Mouse (Mus musculus) heart, adult 2 months (tissue): Measurements from ENCODE around the gene Alyref.

Experiments used
- CTCF ChIP-seq: fragments of 200-600 bp; IDR thresholded peaks from 2 replicates; pipeline ENCODE4 v1.8.1; 2022; ENCODE audit warnings: antibody characterized with exemption, mild to moderate bottlenecking, moderate library complexity
- EP300 ChIP-seq: fragments of 200-500 bp; IDR thresholded peaks from 2 replicates; pipeline ENCODE4 v1.6.1; 2011; ENCODE audit warnings: low read depth, low read length, control low read depth; ENCODE audit not compliant: insufficient read depth

DNA sequence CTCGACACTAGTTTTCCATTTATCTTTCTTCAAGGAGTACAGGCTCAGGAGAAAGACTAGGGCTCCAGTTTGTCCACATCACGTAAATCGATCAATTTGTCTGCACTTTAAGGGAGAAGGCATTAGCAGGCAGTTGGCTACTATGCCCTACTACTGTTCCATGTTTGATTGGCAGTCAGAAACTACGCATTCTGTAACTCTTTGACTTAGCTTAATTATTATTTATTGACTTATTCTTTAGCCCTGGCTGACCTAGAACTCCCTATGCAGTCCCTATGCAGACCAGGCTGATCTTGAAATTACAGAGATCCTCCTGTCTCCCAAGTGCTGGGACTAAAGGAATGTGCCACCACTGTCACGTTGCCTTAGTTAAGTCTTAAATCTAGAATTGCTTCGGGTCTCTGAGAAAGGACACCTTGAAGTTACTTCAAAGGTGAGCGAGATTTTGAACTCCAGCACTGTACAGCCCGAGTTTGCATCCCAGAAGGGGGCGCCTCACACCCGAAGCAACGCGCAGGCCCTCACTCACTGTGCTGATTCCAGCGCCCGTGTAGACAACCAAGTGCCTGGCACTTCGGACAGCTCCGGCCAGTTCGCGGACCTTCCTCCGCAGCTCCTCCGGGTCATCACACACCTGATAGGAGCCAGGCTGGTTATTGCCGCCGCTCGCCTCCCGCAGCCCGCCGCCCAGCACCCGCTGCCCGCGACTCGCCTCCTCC is 26.0 kb upstream of the Alyref start:
- TF ChIP-seq EP300, result no peak
- TF ChIP-seq CTCF, result peak; percentile 76
